Mouse (Mus musculus): ENCODE data around the gene BC024063. TPM values are rescaled to one million over a fixed set of nuclear protein-coding genes. Genes with fewer than 3 reads are reported as not detected.

BC024063 gene
- 8.8 TPM for polyA plus RNA-seq (2014; fragmentation: Illumina TruSeq; extraction: RNeasy Lipid Tissue Mini Kit (QIAGEN cat#74804); ENCODE audit: low replicate concordance)

DNA sequence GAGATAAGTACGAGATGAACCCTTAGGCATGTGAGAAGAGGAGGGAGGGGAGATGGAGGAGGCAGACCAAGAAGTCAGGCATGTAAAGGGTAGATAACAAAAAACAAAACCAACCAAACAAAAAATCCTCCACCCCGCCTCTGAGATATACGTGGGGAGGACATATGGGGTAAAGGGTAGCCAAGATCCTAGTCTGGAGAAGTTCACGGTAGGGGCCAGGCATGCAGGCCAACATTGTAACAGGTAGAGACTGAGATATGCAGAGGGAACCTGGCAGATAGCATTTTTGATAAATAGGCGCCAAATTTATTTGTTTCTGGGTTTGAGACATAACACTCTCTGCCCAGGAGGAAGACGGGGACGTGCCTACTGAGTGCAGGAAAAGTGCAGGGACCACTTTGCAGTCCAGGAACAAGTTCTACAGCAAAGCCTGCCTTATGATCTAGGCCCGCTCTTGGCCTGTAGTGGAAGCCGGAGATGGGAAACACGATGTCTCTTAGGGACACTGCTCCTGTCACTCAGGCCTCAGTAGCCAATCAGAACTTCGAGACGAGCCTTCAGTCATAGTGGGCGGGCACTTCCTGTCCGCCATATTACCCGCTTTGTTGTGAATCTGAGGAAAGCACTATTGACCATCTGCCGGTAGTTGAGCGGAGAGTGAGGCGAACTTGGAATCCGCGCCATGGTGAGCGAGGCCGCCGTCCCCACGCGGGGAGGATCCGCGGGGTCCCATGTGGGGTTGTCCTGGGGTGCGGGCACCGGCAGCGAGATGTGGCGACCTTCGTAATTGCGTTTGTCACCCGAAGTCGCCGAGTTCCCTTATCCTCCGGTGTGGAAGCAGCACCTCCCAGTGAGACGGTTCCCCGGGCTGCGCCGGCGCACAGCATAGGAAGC lies at the start of gene BC024063:
Gene BC024063, plus strand, starts transcription at position 626 of the 894 bp plus-strand sequence.

DNA sequence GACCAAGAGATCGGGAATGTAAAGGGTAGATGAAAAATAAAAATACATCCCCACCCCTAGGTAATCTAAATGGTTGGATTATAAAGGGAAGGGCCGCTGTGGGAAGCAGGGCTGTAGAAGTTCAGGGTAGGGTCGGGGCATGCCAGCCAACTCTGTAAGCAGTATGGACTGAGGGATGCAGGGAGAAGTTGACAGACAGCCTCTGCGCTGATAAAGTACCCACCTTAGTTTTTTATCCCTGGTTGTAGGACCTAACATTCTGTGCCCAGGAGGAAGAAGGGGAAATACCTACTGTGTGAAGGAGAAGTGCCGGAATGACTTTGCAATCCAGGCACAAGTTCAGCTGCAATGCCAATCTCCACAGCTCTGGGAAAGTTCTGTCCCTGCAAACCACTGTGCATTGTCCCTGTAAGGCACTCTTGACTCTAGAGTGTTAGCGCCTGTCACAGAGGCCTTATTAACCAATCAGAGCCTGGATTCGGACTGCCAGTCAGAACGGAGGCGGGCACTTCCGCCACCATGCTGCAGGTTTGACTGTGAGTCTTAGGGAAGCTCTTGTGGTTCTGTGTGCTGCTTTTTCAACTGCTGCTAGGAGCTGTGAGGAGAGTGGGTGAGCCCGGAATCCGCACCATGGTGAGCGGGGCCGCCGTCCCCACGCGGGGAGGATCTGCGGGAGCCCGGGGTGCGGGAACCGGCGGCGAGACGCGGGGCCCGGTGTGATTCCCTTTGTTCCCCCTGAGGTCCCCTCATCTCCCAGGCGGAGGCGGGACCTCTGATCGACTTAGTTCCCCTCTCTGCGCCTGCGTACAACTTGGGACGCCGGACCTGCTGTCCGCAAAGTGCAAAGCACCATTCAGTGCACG lies 35.3 kb upstream of the BC024063 start, which contains the start of gene Zfp873:
Gene Zfp873, plus strand, starts transcription at position 527 of the 863 bp plus-strand sequence.

DNA sequence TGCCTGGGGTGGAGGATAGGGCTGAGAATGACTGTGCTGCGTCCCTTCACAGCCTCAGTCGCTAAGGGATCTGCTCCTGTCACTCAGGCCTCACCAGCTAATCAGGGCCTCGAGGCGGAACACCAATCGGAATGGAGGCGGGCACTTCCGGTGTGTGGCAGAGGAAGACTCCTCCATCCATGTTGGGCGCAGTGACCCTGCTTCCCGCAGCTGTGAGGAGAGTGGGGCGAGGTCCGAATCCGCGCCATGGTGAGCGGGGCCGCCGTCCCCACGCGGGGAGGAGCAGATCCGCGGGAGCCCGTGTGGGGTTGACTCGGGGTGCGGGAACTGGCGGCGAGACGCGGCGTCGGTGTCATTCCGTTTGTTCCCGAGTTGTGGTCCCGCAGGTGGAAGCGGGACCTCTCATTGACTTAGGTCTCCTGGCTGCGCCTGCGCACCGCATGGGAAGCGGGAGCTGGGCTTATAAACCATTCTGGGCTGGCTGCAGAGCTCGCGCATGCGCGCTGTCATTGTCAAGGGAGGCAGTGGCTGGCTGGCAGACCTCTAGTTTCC lies 44.8 kb downstream of the BC024063 start, which contains the start of gene AU041133:
Gene AU041133, plus strand, starts transcription at position 164 of the 552 bp plus-strand sequence.

Other genes starting within 250 kb of the BC024063 start
- gene Gm32687, start 219.4 kb upstream of the BC024063 start, polyA plus RNA-seq (2014; fragmentation: Illumina TruSeq; extraction: RNeasy Lipid Tissue Mini Kit (QIAGEN cat#74804); ENCODE audit: low replicate concordance): 25.4 TPM
- 3.4 TPM for gene Zfp781, start 152.9 kb upstream of the BC024063 start, polyA plus RNA-seq (2014; fragmentation: Illumina TruSeq; extraction: RNeasy Lipid Tissue Mini Kit (QIAGEN cat#74804); ENCODE audit: low replicate concordance)
- 13.8 TPM for gene Zfp873, start 35.2 kb upstream of the BC024063 start, polyA plus RNA-seq (2014; fragmentation: Illumina TruSeq; extraction: RNeasy Lipid Tissue Mini Kit (QIAGEN cat#74804); ENCODE audit: low replicate concordance)
- gene AU041133, start 44.7 kb downstream of the BC024063 start, polyA plus RNA-seq (2014; fragmentation: Illumina TruSeq; extraction: RNeasy Lipid Tissue Mini Kit (QIAGEN cat#74804); ENCODE audit: low replicate concordance): 13.0 TPM
- gene Zfp938, start 157.9 kb downstream of the BC024063 start, polyA plus RNA-seq (2014; fragmentation: Illumina TruSeq; extraction: RNeasy Lipid Tissue Mini Kit (QIAGEN cat#74804); ENCODE audit: low replicate concordance): 26.2 TPM
- not detected for gene 4932415D10Rik, start 233.2 kb downstream of the BC024063 start, polyA plus RNA-seq (2014; fragmentation: Illumina TruSeq; extraction: RNeasy Lipid Tissue Mini Kit (QIAGEN cat#74804); ENCODE audit: low replicate concordance)

Measured in small intestine, adult 10 weeks (tissue).